Comparison of ENCODE assay signal across 10 mouse cellular contexts in genomic region chr5:36669021-36670008, GRCm38 (mm10). TPM values are rescaled to one million over a fixed set of nuclear protein-coding genes. Genes with fewer than 3 reads are reported as not detected.
DNase-seq lines count a peak whose midpoint lies in the region; ATAC-seq and TF ChIP-seq lines count a peak whose summit lies in the region.
"Had no signal": no experiment of that assay in that cellular context is flagged by ENCODE, and none has a peak within 500 bp of the region (broad histone marks: within the 10 kb centered on the region; RNA-seq: fewer than 3 reads in every experiment).

No protein-coding gene starts in this region.

- H3K36me3 ChIP-seq in spleen, adult 2 months (ENCODE audit: control insufficient read depth, insufficient read depth, low read length): peaks cover 3% of the 10 kb centered on the region; the same call in 1 of the 2 replicates
- peaks cover 70% of the 10 kb centered on the region for H3K36me3 ChIP-seq in megakaryocyte, embryonic 14.5 days (replicated peaks; ENCODE audit: low read length)
- H3K36me3 ChIP-seq in midbrain, embryonic 15.5 days (replicated peaks): peaks cover 7% of the 10 kb centered on the region; the same call in 1 of the 2 replicates

- ATAC-seq in midbrain, embryonic 15.5 days (replicated peaks): no peak

- 17% methylated on average over 7 of the region's 7 CpGs for WGBS in spleen, adult 2 months
- 85% methylated on average over 7 of the region's 7 CpGs for WGBS in midbrain, embryonic 15.5 days

- peak; percentile 92 for DNase-seq in heart, adult 11 months
- DNase-seq in heart, postnatal 10 days: no peak
- peak in 1 of 2 experiments; percentile 34 for DNase-seq in spleen, adult 2 months (ENCODE audit: low read depth in 1 of 2, low spot score in 2 of 2)
- no peak for DNase-seq in spleen, postnatal 14 days (ENCODE audit: low spot score in 2 of 2)
- peak; percentile 59 to 65 for DNase-seq in thymus, postnatal 36 days
- no peak for DNase-seq in kidney, postnatal 10 days
- DNase-seq: adrenal gland, adult 2 months; cerebellum, postnatal 36 days had no signal

- no peak for TF ChIP-seq POLR2A in spleen, adult 2 months (IDR thresholded peaks at IDR 0.05; ENCODE audit: low read depth, low read length)

- TF ChIP-seq CTCF in spleen, adult 2 months (IDR thresholded peaks at IDR 0.05; ENCODE audit: extremely low read depth, insufficient read depth, insufficient read length, insufficient replicate concordance): no peak

- no peaks in the 10 kb centered on the region for H3K27me3 ChIP-seq in spleen, adult 2 months (ENCODE audit: control insufficient read depth, insufficient read depth, low read length)
- H3K27me3 ChIP-seq in megakaryocyte, embryonic 14.5 days (replicated peaks): no peaks in the 10 kb centered on the region
- H3K27me3 ChIP-seq in midbrain, embryonic 15.5 days (replicated peaks): no peaks in the 10 kb centered on the region

- H3K27ac ChIP-seq in spleen, adult 2 months (ENCODE audit: insufficient read depth, low read length): peak overlapping the region; percentile 75
- H3K27ac ChIP-seq in midbrain, embryonic 15.5 days: no peak overlapping the region

- H3K4me1 ChIP-seq in spleen, adult 2 months (ENCODE audit: control insufficient read depth, insufficient read depth, insufficient read length): peaks cover 16% of the 10 kb centered on the region; the same call in 1 of the 2 replicates
- peaks cover 79% of the 10 kb centered on the region for H3K4me1 ChIP-seq in megakaryocyte, embryonic 14.5 days
- no peaks in the 10 kb centered on the region for H3K4me1 ChIP-seq in midbrain, embryonic 15.5 days

- no peak overlapping the region for H3K9ac ChIP-seq in midbrain, embryonic 15.5 days

- intact Hi-C loops in heart, postnatal 10 days (cut with DNase I): no loop called here

- no peaks in the 10 kb centered on the region for H3K9me3 ChIP-seq in megakaryocyte, embryonic 14.5 days
- H3K9me3 ChIP-seq in midbrain, embryonic 15.5 days: no peaks in the 10 kb centered on the region

- no peak overlapping the region for H3K4me2 ChIP-seq in midbrain, embryonic 15.5 days

- H3K4me3 ChIP-seq in spleen, adult 2 months (ENCODE audit: extremely low read depth, insufficient read depth, insufficient read length): no peak overlapping the region
- peak overlapping the region; percentile 53 for H3K4me3 ChIP-seq in megakaryocyte, embryonic 14.5 days (replicated peaks)
- H3K4me3 ChIP-seq in midbrain, embryonic 15.5 days: no peak overlapping the region

RNA-seq across cellular contexts. Expression of gene D5Ertd579e, which starts 26.5 kb away (rescaled TPM):
- total RNA-seq in heart, postnatal 10 days (2021): 10 to 100 TPM; 93.6 to 97.2 TPM
- polyA plus RNA-seq in spleen, adult 2 months (2012; rRNA removed): 12.2 and 14.4 TPM in 2 replicates
- polyA plus RNA-seq in megakaryocyte, embryonic 14.5 days (2012; ENCODE audit: insufficient read depth, low replicate concordance): 3.7 and 4.2 TPM in 2 replicates
- 40.3 and 44.0 TPM in 2 replicates for polyA plus RNA-seq in midbrain, embryonic 15.5 days (2015; fragmentation: Nextera tagmentation; extraction: Ambion mirVana)

Comparison
In these comparisons a context has a peak if more than half of its experiments do, and no peak if none do; other contexts are left out.
1. DNase-seq: peak in heart, adult 11 months (single experiment) and thymus, postnatal 36 days (2 of 2); none in heart, postnatal 10 days (0 of 2), spleen, postnatal 14 days (0 of 2) and kidney, postnatal 10 days (single experiment).